Mouse (Mus musculus) c-Kit-positive CD71-negative TER-119-negative erythroid progenitor cells, embryonic 14.5 days (primary cell): ENCODE measurements around the gene Slx4.
A peak's percentile ranks its signal among the peaks of the same experiment; 100 is the strongest.
"Not testable (repeated sequence)": the region's sequence is repeated elsewhere in the genome, so short reads cannot be mapped to it uniquely, and the experiment has no call there.

ENCODE experiments used
- DNase-seq: peaks from one replicate; pipeline ENCODE4 v3.0.0-alpha.2; 2013; ENCODE audit warnings: low read depth

Gene Slx4

GRCm38 (mm10) chr16:4003489-4004398 is at the start of gene Slx4:
TSS of gene Slx4 (minus strand) at chr16:4003770.
- DNase-seq: peak; percentile 96

- no peak for DNase-seq
Measured at GRCm38 (mm10) chr16:4052601-4053000, 49.0 kb upstream of the Slx4 start.

DNA sequence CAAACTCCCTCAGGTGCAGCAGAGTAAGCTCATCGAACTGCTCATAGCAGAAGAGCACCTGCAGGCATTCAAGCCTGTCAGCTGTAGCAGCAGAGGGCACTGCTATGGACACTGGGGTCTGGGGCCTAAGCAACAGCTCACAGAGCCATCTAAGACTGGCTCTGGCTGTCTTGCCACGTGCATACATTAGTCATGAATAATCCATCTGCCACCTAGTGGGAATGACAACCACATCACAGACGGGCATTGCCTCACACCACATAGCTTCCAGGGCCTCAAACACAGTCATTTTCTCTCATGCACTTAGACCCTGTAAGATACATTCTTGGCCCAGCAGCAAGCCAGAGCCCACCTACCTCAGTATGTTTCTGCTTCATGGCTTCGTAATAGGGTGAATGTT is 42.0 kb upstream of the Slx4 start:
- DNase-seq: no peak

- DNase-seq: no peak
Measured at GRCm38 (mm10) chr16:4044093-4044492, 40.5 kb upstream of the Slx4 start.

DNA sequence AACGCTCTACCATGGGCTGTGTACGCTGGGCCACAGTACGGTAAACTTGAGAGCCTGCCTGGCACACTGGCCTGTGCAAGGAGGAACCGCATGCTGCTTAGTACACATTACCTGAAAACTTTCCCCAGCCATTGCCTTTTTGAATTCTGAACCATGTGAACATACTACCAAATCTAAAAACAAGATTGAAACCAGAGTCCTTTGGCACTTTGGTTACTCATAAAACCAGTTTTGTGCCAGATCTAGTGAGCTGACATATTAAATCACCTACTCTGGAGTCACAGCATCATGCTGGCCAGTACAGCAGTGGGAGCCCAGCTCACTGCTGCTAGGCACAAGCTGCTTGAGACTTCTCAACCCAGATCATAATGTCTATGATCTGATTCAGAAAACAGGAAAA is 38.1 kb upstream of the Slx4 start:
- no peak for DNase-seq

- DNase-seq: no peak
Measured at GRCm38 (mm10) chr16:4040206-4040605, 36.6 kb upstream of the Slx4 start.

- no peak for DNase-seq
Measured at GRCm38 (mm10) chr16:4037690-4038089, 34.1 kb upstream of the Slx4 start.

- DNase-seq: no peak
Measured at GRCm38 (mm10) chr16:4036807-4037206, 33.2 kb upstream of the Slx4 start, which contains the start of gene Dnase1. TSS of gene Dnase1 (plus strand) at chr16:4036942.

- no peak for DNase-seq
Measured at GRCm38 (mm10) chr16:4035575-4035974, 32.0 kb upstream of the Slx4 start.

DNA sequence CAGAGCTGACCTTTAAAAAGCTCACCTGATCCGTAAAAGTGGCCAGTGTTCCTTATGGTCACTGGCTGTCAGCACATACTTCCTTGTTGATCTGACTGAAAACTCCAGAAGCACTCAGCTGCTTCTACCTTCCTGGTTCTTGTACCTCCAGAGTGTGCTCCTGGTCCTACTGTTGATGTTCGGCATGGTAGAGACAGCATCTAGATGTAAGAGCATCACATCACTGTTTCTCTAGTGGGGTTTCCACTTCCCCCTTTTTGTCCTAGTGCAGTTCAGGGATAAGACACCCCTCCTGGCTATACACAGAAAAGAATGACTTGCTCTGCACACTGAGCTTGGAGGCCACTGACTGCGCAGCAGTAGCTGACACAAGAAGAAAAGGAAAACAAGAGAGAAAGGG is 30.9 kb upstream of the Slx4 start:
- DNase-seq: no peak

GRCm38 (mm10) chr16:4033971-4034370 is 30.4 kb upstream of the Slx4 start:
- no peak for DNase-seq

DNA sequence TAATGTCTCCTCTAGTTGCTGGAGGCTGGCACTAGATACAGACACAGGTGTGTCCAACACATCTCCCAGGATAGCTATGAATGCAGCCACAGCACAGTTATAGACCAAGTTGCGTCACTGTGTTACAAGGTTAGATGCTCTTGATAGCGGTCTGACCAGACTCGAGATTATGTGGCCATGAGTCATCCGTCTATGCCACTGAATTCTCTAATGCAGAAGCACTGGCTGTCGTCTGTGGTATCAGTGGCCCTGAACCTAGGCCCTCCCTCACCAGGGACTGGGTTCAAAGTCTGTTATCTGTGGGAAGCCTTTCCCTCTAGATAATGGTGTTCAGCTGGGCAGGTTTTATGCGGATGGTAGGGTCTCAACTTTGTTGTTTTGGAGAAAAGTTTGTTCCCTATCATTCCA is 28.8 kb upstream of the Slx4 start:
- peak; percentile 19 for DNase-seq

GRCm38 (mm10) chr16:4031441-4032274 is 28.1 kb upstream of the Slx4 start:
- DNase-seq: no peak

DNA sequence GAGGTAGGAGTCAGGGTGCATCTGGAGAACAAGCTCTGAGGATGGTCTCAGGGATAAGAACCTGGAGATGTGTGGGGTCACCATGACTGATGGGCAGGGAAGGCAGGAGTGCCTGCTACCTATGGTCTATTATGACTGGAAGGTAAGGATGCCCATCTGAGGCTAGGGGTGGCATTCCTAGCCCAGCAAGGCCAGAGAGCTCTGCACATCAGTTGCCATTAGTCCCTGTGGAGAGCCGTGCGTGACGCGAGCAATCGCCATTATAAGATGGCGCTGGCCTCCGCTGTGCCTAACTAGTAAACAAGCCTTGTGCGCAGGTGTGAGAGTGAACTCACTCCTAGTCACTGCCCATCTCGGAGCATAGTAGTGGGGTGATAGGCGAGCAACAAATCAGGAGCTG is 26.9 kb upstream of the Slx4 start:
- no peak for DNase-seq

- DNase-seq: no peak
Measured at GRCm38 (mm10) chr16:4029371-4029841, 25.8 kb upstream of the Slx4 start.

GRCm38 (mm10) chr16:4027211-4027610 is 23.6 kb upstream of the Slx4 start:
- no peak for DNase-seq

GRCm38 (mm10) chr16:4026672-4027071 is 23.1 kb upstream of the Slx4 start:
- DNase-seq: no peak

GRCm38 (mm10) chr16:4022719-4023118 is 19.1 kb upstream of the Slx4 start:
- DNase-seq: no peak

DNA sequence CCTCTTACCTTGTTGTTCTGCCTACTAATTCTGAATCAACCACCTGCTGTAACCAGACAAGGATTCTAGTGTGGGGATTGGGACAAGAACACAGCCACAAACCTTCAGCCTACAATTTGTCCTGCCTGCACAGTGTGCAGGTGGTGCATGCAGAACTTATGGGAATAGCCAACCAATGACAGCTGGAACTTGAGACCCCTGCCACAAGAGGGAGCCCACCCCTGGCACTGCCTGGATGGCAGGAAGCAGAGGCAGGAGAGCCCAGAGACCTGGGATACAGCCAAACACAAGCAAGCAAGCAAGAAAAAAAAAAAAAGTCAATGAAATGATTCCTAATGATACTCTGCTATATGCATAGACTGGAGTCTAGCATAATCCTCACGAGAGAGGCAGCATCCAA is 17.7 kb upstream of the Slx4 start:
- DNase-seq: no peak

- not testable (repeated sequence) for DNase-seq
Measured at GRCm38 (mm10) chr16:4017466-4017865, 13.9 kb upstream of the Slx4 start.

- not testable (repeated sequence) for DNase-seq
Measured at GRCm38 (mm10) chr16:4016786-4017185, 13.2 kb upstream of the Slx4 start.

DNA sequence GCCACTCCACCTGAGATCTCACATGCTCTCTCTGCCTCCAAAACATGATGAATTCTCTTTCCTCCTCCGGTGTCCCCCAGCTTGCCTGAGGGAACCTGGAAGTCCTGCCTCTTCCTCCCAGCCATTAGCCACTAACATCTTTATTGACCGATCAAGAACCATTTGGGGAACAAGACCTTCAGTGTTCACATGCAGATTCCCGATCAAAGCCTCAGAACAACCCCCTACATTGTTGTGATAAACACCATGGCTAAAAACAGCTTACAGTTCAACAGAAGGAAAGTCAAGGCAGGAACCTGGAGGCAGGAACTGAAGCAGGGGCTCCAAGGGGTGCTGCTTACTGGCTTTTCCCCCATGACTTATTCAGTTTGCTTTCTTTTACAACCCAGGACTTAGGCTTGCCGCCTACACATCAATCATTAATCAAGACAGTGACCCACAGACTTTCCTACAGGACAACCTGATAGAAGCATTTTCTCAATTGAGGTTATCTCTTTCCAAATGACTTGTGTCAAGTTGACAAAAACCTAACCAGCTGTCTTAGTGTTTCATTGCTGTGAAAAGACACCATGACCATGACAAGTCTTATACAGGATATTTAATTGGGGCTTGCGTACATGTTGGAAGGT is 10.6 kb upstream of the Slx4 start:
- DNase-seq: no peak
